Mouse (Mus musculus): ENCODE measurements around the gene Rasgef1c.

Rasgef1c gene

DNA sequence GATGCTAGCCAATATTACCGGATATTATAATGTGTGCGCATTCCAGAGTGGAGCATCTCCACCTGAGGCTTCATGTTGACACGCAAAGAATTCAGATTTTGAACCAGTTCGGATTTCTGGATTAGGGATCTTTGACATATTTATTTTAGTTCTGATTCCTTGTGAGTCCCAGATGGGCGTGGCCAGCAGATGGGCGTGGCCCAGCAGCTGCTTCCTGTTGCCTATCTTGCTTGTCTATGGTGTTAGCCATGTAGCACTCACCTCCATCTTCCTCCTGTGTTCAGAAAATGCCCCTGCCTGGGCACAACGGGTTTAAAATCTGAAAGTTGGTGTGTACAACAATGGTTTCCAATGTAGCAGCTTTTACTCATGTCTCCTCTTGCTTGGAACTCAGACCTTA lies 24.5 kb downstream of the Rasgef1c start:
- no peak for DNase-seq

GRCm38 (mm10) chr11:49927169-49927568 lies 25.5 kb downstream of the Rasgef1c start:
- no peak for DNase-seq

GRCm38 (mm10) chr11:49927670-49928069 lies 26.0 kb downstream of the Rasgef1c start:
- DNase-seq: no peak

DNA sequence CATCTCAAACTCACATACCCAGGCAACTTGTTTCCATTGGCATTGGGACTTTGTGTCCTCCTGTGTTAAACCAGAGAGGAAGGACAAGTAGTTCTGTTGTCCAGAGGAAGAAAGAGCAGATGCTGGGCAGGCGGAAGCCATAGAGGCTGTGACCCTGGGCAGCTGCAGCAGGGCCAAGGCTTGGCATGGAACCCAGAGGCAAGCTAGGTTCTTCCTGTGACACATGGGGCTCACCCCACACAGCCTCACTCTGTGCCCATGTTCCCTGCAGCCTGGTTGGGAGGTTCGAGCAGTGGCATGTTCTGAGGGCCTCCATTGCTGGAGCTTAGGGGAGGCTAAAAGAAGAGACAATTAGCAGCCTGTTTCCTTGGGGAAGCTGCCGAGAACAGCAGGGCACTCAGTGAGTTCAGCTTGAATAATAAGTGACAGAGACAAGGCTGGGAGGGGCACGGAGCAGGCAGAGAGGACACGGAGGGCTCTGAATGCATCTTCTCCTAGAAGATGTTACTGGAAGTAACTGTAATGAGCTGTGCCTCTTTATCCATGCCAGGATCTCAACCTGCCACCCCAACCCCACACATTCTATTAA lies 29.5 kb downstream of the Rasgef1c start:
- no peak for DNase-seq

DNA sequence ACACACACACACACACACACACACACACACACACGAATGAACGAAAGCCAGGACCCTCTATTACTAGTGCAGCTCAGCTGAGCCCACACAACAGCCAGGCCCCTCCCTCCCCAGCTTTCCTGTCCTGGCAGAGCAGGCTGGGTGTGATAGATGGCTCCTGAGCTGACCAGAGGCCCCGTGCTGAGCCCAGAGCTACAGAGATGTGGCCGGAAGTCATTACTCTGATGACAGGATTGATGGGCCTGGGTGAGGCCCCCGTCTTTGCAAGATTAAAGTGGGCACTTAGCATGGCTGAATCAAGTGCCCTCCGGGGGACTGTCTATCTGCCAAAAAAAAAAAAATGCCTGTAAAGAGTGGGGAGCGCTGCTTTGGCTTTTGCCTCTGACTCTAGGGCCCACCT lies 30.2 kb downstream of the Rasgef1c start:
- no peak for DNase-seq

DNA sequence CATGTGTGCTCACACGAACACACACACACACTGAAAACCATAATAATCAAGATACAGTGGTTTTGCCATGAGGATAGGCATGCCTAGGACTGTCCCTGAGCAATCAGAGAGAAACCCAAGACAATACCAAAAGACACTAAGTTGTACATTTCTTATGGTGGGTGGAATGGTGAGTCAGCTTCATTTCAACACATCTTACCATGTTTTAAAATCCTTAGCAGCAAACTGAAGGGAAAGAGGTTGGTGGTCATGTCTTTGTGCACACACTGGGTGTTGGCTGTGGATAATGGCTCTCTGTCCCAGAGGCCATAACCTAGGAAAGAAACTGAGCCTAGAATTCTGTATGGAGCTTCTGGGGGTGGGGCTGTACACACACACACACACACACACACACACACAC lies 32.2 kb downstream of the Rasgef1c start:
- no peak for DNase-seq

GRCm38 (mm10) chr11:49934322-49934721 lies 32.7 kb downstream of the Rasgef1c start:
- no peak for DNase-seq

- no peak for DNase-seq
These were observed 34.8 kb downstream of the Rasgef1c start for GRCm38 (mm10) chr11:49936458-49936857.

DNA sequence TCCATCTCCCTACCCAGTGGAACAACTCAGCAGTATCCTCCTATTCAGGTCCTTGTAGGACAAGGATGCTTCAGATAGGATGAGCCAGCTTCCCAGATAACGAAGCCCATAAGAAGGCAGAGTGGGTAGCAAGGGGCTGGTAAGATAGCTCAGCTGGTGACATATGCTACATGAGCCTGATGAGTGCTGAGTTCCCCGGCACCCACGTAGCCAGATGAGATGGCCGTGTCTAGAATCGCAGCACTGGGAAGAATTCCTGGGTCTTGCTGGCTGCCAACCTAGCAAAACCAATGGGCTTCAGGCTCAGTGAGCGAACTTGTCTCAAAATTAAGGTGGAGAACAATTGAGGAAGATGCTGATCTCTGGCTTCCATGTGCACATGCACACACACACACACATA lies 36.1 kb downstream of the Rasgef1c start:
- DNase-seq: no peak

DNA sequence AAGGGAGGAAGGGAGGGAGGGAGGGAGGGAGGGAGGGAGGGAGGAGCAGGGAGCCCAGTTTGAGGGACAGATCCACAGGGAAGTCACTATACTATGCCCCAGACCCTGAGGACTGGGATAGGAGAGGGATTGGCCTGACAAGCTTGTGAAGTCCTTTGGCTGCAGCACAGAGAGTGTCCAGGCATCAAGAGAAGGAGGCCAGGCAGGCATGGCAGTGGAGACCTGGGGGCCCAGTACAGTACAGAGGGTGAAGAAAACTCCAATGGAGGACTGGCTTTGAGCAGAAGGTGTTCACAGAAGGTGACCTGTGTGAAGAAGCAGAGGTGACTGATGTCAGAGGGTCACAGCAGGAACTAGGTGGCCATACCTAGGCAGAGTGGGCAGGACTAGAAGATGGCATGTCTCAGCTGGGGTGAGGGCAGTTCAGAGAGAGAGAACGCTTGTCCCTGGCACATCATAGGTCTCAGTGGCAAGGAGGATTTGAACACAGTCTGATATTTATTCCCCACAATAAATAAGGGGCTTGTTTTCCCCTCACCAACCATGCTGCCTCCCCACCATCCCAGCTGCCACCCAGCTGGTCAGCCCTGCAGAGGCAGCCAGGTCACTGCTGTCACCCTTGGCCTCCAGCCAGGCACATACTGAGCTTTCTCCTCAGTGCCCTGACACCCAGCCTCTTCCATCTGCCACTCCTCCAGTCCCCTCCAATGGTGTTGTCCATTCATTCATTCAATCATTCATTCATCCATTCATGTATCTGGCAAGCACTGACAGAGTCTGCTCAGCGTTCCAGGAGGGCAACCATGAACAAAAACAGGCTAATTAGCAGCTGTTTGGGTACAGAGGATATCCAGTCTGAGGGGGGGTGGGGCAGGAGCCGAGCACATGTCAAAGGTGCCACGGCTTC lies 36.9 kb downstream of the Rasgef1c start:
- peak; percentile 7 for DNase-seq

GRCm38 (mm10) chr11:49942841-49943240 lies 41.2 kb downstream of the Rasgef1c start:
- no peak for DNase-seq

GRCm38 (mm10) chr11:49943901-49944300 lies 42.3 kb downstream of the Rasgef1c start:
- no peak for DNase-seq

DNA sequence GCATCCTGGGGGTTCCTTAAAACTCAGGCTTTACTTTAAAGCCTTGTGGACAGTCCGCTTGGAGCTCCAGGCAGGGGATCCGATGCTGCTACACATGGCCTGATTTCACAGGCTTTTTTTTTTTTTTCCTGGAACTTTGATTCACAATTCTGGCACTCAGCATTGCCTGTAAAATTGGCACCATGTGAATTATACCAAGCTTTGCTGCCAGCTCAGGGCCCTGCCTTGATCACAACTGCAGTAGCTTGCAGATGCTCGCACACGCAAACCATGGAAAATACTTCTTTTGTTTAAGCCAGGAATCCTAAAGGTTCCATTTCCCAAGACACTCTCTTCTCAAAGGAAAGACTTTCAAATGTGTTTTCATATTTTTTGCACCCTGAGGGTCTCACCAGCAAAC lies 44.1 kb downstream of the Rasgef1c start:
- DNase-seq: no peak

- no peak for DNase-seq
These were observed 48.2 kb downstream of the Rasgef1c start for GRCm38 (mm10) chr11:49949839-49950238.

DNA sequence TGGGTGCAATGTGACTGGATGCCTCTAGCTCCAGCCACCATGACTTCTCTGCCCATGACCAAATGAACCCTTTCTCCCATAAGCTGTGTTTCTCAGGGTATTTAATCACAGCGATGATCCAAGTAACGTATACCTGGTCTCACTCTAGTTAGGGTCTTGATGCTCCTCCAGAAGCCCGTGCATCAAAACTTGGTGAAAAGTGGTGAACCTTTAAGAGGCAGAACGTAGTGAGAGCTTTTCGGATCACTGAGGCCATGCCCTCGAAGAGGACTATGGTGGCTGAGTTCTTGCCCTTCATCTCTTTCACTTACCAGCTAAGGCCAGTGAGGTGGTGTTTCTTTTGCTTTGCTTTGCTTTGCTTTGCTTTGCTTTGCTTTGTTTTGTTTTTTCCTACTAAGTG lies 52.0 kb downstream of the Rasgef1c start:
- no peak for DNase-seq

DNA sequence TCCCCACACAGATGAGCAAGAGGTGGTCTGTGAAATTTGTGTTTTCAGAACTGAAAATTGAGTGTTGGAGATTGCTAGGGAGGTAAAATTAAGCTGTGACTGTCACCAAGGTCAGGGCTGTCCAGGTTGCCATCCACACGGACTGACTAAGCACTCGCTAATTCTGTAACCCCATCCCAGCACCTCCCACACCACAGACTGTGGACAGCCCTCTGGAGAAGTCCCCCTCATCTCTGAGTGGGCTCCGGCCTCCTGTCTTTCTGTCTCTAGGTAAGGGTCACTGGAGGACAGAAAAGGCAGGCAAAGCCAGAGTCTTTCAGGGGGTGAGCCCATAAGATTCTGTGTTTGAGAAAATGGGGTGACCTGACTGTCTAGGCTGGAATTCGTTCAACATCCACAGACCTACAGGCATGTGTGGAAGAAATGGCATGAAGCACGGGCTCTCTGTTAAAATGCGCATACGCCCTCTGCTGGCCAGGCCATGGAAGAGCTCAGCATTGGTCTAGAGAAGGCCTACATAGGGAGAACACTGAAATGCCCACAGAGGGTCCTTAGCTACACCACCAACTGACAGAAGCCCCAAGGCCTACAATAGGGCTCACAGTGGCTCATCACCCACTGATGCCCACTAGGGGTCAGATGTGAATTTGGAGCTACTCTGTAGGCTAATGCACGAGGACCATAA lies 54.1 kb downstream of the Rasgef1c start:
- DNase-seq: peak; percentile 59

- no peak for DNase-seq
These were observed 56.4 kb downstream of the Rasgef1c start for GRCm38 (mm10) chr11:49958017-49958416.

GRCm38 (mm10) chr11:49961098-49961740 lies 59.6 kb downstream of the Rasgef1c start:
- DNase-seq: peak; percentile 68

- no peak for DNase-seq
These were observed 63.7 kb downstream of the Rasgef1c start for GRCm38 (mm10) chr11:49965320-49965719.

- DNase-seq: no peak
These were observed 68.1 kb downstream of the Rasgef1c start for GRCm38 (mm10) chr11:49969692-49970091.

DNA sequence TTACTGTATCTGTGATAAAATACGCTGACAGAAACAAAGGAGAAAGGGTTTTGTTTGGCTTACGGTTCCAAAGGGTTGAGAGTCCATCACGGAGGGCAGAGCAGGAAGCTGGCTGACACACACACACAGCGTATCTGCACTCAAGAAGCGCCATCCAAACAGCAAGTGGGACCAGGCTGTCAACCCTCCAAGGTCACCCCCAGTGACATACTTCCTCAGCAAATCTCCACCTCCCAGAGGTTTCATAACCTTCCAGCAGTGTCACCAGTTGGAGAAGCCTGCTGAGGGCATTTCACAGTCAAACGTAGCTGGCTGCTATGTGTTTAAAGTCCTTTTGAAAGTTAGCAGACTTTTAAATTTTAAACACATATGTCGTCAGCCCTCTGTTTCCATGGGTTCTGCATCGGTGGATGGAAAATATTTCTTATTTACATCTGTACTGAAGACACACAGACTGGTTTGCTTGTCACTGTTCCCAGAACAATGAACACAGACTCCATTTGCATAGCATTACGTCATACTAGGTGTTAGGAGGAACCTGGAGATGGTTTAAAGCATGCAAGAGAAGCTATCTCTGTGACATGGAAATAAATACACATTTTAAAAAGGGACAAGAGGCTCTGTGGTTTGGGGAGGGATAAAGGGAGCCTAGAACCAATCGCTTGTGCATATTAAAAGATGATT lies 72.2 kb downstream of the Rasgef1c start:
- no peak for DNase-seq

- no peak for DNase-seq
These were observed 73.0 kb downstream of the Rasgef1c start for GRCm38 (mm10) chr11:49974675-49975074.
